Mouse (Mus musculus) forebrain, embryonic 10.5 days (tissue): ENCODE results near the gene Galns. TPM values are rescaled to one million over a fixed set of nuclear protein-coding genes. Genes with fewer than 3 reads are reported as not detected.

Experiments
- DNase-seq: peaks from one replicate; pipeline ENCODE4 v3.0.0-alpha.2; 2017; ENCODE audit warnings: low spot score; ENCODE audit errors: extremely low spot score
- H3K27ac ChIP-seq: fragments of 300-500 bp; sonication (generic); 2 replicates; pipeline ENCODE4 v1.5.1; 2016; ENCODE audit warnings: mild to moderate bottlenecking
- H3K27me3 ChIP-seq: fragments of 300-500 bp; sonication (generic); 2 replicates; pipeline ENCODE4 v1.6.1; 2016; ENCODE audit warnings: mild to moderate bottlenecking; ENCODE audit not compliant: poor library complexity, severe bottlenecking
- H3K36me3 ChIP-seq: fragments of 300-500 bp; sonication (generic); replicated peaks from 2 replicates; pipeline ENCODE4 v1.6.1; 2016; ENCODE audit warnings: mild to moderate bottlenecking, moderate library complexity
- H3K4me1 ChIP-seq: fragments of 300-500 bp; sonication (generic); 2 replicates; pipeline ENCODE4 v1.6.1; 2016
- H3K4me3 ChIP-seq: fragments of 300-500 bp; sonication (generic); 2 replicates; pipeline ENCODE4 v1.5.1; 2016; ENCODE audit warnings: mild to moderate bottlenecking, moderate library complexity
- H3K9me3 ChIP-seq: fragments of 300-500 bp; sonication (generic); 2 replicates; pipeline ENCODE4 v1.6.1; 2016; ENCODE audit warnings: mild to moderate bottlenecking, moderate library complexity
- WGBS: fragments of 180-500 bp; shearing (Covaris S2); methylation state at CpG from one replicate; pipeline ENCODE4 v1.1.7; 2016; 5-methylcytosine and 5-hydroxymethylcytosine counted together
- polyA plus RNA-seq: library from polyadenylated mRNA; unstranded; fragments of >200 nt; fragmentation: Nextera tagmentation; extraction: Ambion mirVana; gene quantifications from 2 replicates; pipeline ENCODE4 v1.2.1, GENCODE M21; 2016

Galns gene
- polyA plus RNA-seq, 1 experiment from 2014 or later, result 5.5 TPM

DNA sequence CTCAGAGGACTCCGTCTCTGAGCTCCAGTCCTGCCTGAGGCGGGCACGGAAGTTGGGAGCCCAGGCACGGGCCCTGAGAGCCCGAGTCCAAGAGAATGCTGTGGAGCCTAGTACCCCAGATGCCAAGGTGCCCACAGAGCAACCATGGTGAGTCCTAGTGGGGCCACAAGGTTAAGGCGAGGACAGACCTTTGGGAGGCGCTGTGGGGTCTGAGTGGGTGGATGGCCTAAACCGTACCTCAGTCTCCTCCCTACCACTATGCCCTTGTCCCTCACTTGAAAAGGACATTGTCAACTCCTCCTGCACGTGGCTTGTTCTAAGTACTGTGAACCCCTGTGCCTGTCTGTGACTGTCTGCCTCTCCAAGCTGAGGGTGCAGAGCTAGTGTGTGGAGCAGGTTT, 41.9 kb downstream of the Galns start:
- WGBS, result 69% methylated on average over 9 of the region's 9 CpGs
- peaks cover 70% of the 10 kb centered on the region for H3K4me1 ChIP-seq

DNA sequence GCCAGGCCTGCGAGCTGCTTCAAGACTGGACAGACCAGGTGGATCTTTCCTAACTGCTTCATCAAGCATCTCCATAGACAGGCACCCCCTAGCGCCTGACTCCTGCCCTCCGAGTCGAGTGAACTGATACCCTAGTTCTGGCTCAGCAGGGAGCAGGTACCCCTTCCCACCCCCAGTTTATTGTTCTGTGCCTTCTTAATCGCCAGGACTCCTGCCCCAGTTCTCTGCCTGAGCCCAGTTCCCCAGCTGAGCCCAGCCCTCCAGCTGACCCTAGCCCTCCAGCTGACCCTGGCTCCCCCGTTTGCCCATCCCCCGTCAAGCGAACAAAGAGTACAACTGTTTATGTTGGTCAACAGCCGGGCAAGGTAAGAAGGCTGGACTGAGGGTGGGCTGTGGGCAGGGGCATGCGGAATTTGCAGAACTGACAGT, 42.4 kb downstream of the Galns start:
- peak overlapping the region; percentile 99 for H3K27ac ChIP-seq
- no peak for DNase-seq
- H3K36me3 ChIP-seq, result peaks cover 56% of the 10 kb centered on the region
- peak overlapping the region; percentile 96 for H3K4me3 ChIP-seq
- H3K4me1 ChIP-seq, result peaks cover 67% of the 10 kb centered on the region
- peaks cover 7% of the 10 kb centered on the region; the same call in 1 of the 2 replicates for H3K9me3 ChIP-seq
- WGBS, result 10% methylated on average over 10 of the region's 10 CpGs
- no peaks in the 10 kb centered on the region for H3K27me3 ChIP-seq

More for the DNA sequence above, 41.9 kb downstream of the Galns start:
- DNase-seq, result no peak
- H3K27me3 ChIP-seq, result no peaks in the 10 kb centered on the region
- H3K36me3 ChIP-seq, result peaks cover 61% of the 10 kb centered on the region
- peaks cover 7% of the 10 kb centered on the region; the same call in 1 of the 2 replicates for H3K9me3 ChIP-seq
- peak overlapping the region; percentile 96 for H3K4me3 ChIP-seq
- peak overlapping the region; percentile 99 for H3K27ac ChIP-seq

DNA sequence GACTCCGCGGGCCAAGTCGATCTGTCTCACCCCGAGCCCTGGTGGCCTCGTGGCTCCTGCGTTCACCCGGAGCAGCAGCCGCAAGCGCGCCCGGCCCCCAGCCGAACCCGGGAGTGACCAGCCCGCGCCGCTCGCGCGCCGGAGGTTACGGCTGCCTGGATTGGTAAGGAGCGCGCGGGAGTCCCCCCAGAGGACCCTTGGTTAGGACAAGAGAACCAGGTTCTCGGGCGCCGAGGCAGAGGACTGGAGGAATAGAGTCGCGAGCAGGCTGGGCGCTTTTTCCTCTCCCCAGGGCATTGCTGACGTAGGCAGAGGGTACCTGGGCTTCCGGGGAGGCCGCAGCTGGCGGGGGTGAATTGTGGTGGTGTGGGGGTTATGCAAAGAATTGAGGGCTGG, 43.2 kb downstream of the Galns start:
- Histone ChIP-seq H3K27me3 (no peaks in the 10 kb centered on the region), H3K36me3 (peaks cover 48% of the 10 kb centered on the region)

DNA sequence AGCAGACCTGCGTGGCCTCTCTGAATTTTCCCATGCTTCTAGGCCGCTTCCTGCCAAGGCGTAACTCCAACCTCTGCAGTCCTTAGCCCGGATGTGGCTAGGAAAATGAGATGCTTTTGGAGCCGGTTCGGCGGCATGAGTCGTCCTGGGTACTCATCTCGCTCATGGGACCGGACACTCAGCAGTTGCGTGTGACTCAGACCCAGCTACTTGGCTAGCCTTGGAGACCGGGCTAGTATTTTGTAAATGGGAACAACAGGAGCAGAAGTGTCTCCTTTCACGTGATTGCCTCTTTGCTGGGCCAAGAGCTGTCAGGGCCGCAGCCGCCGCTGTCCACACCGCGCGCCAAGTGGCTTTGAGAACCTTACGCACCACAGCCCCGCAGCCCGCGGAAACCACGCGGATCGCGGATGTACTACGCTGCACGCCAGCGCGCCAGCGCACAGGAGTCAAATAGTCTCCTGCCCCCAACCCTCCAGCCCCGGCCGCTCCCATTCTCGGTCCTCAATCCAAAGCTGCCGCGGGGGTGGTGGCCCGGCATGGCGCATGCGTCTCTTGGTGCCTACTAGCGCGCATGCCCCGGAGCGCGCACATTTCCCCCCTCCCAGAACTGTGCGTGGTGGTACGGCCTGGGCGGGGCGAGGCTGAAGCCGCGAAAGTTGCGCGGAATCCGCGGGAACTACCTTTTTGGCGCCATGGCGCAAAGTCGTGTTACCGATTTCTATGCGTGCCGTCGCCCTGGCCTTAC, 43.7 kb downstream of the Galns start, which contains the start of gene Cdt1:
Cdt1 (plus strand) TSS at position 655 of the 748 bp plus-strand sequence.
- Histone ChIP-seq H3K4me1 (peaks cover 53% of the 10 kb centered on the region), H3K27me3 (no peaks in the 10 kb centered on the region), H3K36me3 (peaks cover 43% of the 10 kb centered on the region), H3K27ac (peak within 1 kb of the TSS; percentile 99), H3K4me3 (peak within 1 kb of the TSS; percentile 96), H3K9me3 (peaks cover 7% of the 10 kb centered on the region; the same call in 1 of the 2 replicates)
- DNase-seq, result peak; percentile 98
- 1% methylated on average over 62 of the region's 62 CpGs for WGBS

More for the DNA sequence above, 43.2 kb downstream of the Galns start:
- H3K9me3 ChIP-seq, result peaks cover 7% of the 10 kb centered on the region; the same call in 1 of the 2 replicates
- peak overlapping the region; percentile 99 for H3K27ac ChIP-seq
- H3K4me1 ChIP-seq, result peaks cover 59% of the 10 kb centered on the region
- H3K4me3 ChIP-seq, result peak overlapping the region; percentile 96
- no peak for DNase-seq
- 0% methylated on average over 34 of the region's 34 CpGs for WGBS

DNA sequence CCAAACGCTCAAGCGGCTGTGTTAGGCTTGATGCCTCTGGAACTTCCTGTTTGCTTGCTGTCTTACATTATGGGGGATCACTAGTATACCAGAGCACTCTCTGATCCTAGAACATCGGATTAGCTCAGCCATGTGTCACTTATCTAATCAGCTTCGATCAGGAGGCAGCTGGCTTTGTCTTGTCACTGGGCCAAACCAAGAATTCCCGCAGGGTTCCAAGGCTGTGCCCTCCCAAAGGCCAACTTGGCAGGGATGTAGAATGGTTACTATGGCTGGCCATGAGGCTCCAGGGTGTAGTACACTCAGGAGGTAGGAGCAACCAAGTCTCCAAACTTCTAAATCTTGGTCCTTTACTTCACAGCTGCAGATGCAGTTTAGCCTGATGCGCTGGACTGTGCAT, 44.5 kb downstream of the Galns start:
- H3K27me3 ChIP-seq, result no peaks in the 10 kb centered on the region
- peaks cover 35% of the 10 kb centered on the region for H3K36me3 ChIP-seq
- peak overlapping the region; percentile 96 for H3K4me3 ChIP-seq
- peaks cover 46% of the 10 kb centered on the region for H3K4me1 ChIP-seq
- H3K27ac ChIP-seq, result peak overlapping the region; percentile 99
- 39% methylated on average over 6 of the region's 6 CpGs for WGBS
- peak; percentile 37 for DNase-seq
- H3K9me3 ChIP-seq, result peaks cover 7% of the 10 kb centered on the region; the same call in 1 of the 2 replicates

DNA sequence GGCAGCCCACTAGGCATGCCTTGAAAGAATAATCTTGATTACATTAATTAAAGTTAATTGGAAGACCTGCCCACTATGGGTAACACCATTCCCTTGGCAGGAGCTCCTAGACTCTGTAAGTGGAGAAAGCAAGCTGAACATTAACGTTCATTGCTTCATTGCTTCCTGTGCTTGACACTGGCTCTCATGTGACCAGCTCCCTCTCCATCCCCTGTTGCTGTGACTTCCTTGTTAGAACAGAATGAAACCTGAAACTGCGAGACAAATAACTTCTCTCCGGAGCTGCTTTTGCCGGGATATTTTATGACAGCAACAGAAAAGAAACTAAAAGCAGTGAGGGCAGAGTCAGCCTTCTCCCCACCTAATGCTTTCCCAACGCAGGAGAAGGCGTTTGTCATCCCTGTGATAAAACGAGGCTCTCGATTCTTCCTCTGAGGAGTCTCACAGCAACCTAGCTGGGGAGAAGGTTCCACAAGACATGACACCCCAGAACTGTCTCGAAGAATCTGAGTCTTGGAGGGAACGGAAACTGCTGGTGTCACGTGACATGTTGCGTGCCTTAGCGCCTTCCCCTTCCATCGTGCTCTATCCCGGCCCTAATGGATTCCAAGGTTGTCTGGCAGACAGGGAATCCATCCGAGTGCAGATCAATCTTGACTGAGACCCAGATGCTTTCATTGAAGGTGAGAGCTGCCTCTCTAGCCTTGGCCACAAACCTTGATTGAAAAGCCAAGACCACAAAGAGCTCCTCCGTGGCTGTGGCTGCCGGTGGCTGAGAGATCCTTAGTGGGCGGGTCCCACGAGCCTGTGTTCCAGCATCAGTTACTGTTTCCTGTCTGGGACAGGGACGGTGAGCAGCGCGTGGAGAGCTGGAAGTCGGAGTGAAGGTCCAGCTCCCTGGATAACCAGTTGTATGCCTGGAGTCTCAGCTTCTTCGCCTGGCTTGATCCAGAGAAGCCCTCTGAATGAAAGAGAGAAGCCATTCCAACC, 46.6 kb downstream of the Galns start:
- no peak for DNase-seq
- H3K36me3 ChIP-seq, result peaks cover 14% of the 10 kb centered on the region
- no peak overlapping the region for H3K27ac ChIP-seq
- peaks cover 30% of the 10 kb centered on the region for H3K4me1 ChIP-seq
- no peaks in the 10 kb centered on the region for H3K9me3 ChIP-seq
- no peak overlapping the region for H3K4me3 ChIP-seq
- 90% methylated on average over 25 of the region's 25 CpGs for WGBS
- no peaks in the 10 kb centered on the region for H3K27me3 ChIP-seq

DNA sequence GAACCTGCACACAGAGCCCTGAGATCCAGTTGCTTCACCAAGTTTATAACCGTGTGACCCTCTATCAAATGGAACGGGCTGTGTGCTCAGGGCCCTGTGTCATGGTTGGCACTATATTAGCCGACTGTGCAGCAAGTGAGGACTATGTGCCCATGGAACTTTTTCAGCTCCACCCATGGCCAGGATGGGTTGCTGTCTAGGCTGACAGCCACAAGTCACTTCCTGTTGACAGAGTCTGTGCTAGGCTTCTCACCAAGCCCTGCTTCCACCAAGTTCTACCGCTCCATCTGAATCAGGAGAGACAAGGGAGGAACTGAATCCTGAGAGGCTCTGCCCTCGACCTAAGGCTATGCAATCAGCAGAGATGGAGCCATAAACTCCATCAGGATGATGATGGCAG, 50.1 kb downstream of the Galns start:
- no peaks in the 10 kb centered on the region for H3K27me3 ChIP-seq
- WGBS, result 89% methylated on average over 5 of the region's 5 CpGs
- no peaks in the 10 kb centered on the region for H3K9me3 ChIP-seq
- DNase-seq, result no peak
- peaks cover 5% of the 10 kb centered on the region; the same call in 1 of the 2 replicates for H3K36me3 ChIP-seq
- H3K27ac ChIP-seq, result no peak overlapping the region
- peaks cover 30% of the 10 kb centered on the region for H3K4me1 ChIP-seq
- H3K4me3 ChIP-seq, result no peak overlapping the region

DNA sequence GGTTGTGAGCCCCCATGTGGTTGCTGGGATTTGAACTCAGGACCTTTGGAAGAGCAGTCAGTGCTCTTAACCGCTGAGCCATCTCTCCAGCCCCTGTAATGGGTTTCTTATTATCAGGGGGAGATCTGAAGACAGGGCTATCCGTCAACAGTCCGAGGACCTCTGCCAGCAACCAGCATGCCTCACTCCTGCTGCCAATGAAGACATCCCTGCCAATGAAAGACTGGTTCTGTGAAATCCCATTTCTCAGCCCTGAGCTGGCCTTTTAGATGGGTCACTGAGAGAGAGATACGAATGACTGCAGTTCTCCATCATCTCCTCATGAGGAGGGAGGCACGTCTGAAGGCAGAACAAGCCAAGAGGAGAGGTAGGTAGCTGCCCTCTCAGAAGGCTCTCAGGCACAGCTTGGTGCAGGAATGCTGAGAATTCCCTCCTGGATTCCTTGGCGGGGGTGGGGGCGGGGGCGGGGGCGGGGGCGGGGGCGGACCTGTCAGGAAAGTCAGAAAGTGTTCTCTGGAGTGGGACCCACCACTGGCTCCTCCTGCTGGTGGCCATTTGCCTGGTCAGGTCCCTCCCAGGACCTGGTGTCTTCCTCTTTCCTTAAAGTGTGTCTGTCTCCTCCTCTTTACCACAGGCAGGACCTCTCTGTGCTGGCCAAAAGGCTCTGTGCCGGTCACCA, 52.5 kb downstream of the Galns start:
- WGBS, result 16% methylated on average over 12 of the region's 12 CpGs

DNA sequence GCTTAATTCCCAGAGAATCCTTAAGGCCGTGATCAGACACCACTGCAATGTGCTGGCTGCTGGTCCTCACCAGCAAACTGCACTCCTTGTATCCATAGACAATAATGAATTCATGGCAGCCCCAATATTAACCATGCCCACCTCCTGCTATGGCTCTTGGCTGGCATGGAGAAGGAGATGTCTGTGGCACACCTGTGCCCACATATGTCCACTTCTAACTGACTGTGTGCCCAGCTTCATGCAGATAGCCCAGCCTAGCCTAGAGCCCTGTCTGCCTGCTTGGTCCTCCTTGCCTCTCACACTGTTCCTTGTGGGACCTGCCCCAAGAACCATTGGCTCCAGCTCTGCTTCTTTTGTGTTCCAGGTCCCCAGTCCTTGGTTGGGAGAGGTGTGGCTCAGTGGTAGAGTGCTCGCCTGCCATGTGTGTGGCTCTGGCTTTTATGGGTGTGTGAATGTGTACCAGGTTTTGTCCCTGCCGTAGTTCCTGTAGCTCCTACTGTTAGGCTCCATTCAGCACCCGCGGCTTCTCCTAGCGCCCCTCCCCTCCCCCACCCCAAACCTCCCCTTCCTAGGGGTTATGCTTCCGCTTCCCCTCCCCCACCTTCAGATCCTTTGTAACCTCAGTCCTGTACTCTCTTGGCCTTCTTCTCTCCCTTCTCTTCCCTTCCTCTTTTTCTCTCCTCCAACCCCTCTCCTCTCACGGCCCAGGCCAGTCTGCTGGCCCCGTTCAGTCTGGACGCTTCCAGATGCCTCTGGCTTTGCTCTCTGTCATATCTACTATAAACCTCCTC, 53.8 kb downstream of the Galns start:
- Histone ChIP-seq H3K9me3 (no peaks in the 10 kb centered on the region), H3K36me3 (no peaks in the 10 kb centered on the region), H3K27me3 (no peaks in the 10 kb centered on the region), H3K27ac (peak overlapping the region; percentile 78), H3K4me3 (no peak overlapping the region), H3K4me1 (peaks cover 29% of the 10 kb centered on the region)
- no peak for DNase-seq
- WGBS, result 54% methylated on average over 10 of the region's 10 CpGs

More for the DNA sequence above, 52.5 kb downstream of the Galns start:
- peak; percentile 53 for DNase-seq
- Histone ChIP-seq H3K4me3 (no peak overlapping the region), H3K4me1 (peaks cover 29% of the 10 kb centered on the region), H3K9me3 (no peaks in the 10 kb centered on the region), H3K27ac (peak overlapping the region; percentile 62), H3K27me3 (no peaks in the 10 kb centered on the region), H3K36me3 (no peaks in the 10 kb centered on the region)

DNA sequence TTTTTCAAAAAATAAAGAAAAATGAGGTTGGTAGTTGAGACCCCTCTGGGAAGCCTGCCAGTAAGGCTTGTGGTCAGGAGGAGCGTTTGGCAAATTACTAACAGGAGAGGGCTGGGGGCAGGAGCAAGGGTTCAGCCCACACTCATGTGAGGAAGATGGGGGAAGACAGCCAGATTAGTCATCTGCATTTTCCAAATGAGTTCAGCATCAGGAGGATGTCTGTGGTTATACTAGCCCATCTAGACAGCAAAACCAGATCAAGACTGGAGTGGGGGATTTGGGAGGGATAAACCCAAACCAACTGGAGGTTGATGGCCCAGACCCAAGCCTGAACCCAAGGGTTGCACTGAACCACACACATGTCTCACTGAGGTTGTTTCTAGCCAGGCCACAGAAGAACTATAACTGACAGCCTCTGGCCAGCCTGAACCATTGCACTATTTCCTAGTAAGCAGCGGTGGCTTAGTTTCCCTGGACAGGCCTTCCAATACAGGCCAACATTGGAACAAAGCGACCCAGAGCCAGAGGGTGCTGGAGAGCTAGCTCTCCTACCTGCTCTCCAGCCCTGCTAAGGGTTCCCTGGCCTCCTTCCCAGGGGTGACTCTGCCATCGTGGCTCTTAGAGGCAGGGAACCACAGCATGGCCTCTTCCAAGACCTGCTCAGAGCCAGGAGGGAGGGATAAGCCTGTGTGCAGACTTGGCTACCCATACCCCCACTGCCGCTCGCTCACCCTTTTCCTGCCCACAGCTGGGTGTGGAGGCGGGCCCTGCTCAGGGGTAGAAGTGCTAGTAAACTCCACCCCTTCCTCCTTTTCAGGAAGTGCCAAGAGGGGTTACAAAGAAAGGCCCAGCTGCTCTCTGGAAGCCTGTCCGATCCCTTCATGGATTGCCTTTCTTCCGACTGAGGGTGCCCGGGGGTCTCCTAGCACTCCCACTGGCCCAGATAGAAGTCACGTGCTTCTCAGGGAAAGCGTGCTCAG, 54.9 kb downstream of the Galns start:
- peaks cover 34% of the 10 kb centered on the region for H3K4me1 ChIP-seq
- H3K36me3 ChIP-seq, result no peaks in the 10 kb centered on the region
- H3K4me3 ChIP-seq, result no peak overlapping the region
- H3K27ac ChIP-seq, result peak overlapping the region; percentile 78
- DNase-seq, result no peak
- no peaks in the 10 kb centered on the region for H3K9me3 ChIP-seq
- 69% methylated on average over 12 of the region's 12 CpGs for WGBS
- H3K27me3 ChIP-seq, result peaks cover 9% of the 10 kb centered on the region

DNA sequence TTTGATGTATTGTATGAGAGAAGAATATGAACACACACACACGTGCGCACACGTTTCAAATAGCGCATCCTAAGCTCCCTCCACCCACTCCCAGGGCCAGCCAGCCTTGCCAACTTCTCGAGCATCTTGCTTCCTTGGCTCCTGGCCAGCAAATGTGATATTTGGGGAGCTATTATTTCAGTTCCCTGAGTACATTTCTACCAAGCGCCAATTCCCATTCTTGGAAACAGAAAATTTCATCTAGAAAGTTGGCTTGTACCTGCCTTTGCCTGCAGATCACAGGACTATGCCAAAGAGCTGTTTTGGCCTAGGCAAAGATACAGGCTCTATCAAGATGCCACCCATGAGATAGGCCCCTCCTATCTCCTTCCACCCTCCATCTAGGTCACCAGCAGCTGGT, 56.5 kb downstream of the Galns start:
- Histone ChIP-seq H3K9me3 (no peaks in the 10 kb centered on the region), H3K4me3 (no peak overlapping the region), H3K4me1 (peaks cover 49% of the 10 kb centered on the region), H3K36me3 (no peaks in the 10 kb centered on the region), H3K27me3 (peaks cover 25% of the 10 kb centered on the region), H3K27ac (no peak overlapping the region)
- no peak for DNase-seq
- WGBS, result 89% methylated on average over 6 of the region's 6 CpGs
